Mouse (Mus musculus): ENCODE measurements at regions not wholly inside any gene's neighbourhood (a gene's known extent, or its start where the extent isn't known, plus 50 kb on each side); places are given as distances from the start of the nearest gene placed in this dataset.

GRCm38 (mm10) chr3:143674446-143674845, 530.6 kb downstream of the Lmo4 start:
- no peak for DNase-seq

GRCm38 (mm10) chr3:143662041-143662685, 542.9 kb downstream of the Lmo4 start:
- no peak for DNase-seq

GRCm38 (mm10) chr3:143659421-143659978, 545.5 kb downstream of the Lmo4 start:
- DNase-seq: no peak

GRCm38 (mm10) chr3:143647237-143647636, 557.8 kb downstream of the Lmo4 start:
- no peak for DNase-seq

DNA sequence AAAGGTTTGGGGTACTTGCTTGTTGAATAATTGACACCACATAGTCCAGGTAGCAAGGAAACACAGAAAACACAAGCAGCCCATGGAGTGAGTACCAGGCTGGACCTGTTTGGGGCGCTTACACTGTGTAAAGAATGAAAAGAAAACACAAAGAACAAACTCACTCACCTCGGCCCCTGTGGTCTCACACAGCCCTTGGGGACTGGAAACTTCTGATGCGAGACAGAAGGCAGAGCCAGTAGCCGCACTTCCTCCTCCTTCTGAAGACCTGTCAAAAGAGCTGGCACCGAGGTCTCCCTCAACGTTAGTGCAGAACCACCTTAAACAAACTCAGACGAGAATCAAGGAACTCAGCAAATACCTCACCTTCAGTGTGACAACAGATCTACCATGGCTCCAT, 558.2 kb downstream of the Lmo4 start:
- DNase-seq: no peak

- DNase-seq: no peak
These were observed 572.0 kb downstream of the Lmo4 start for GRCm38 (mm10) chr3:143633036-143633435.

- DNase-seq: no peak
These were observed 573.8 kb downstream of the Lmo4 start for GRCm38 (mm10) chr3:143631183-143631582.

- DNase-seq: no peak
These were observed 580.1 kb downstream of the Lmo4 start for GRCm38 (mm10) chr3:143624906-143625305.

DNA sequence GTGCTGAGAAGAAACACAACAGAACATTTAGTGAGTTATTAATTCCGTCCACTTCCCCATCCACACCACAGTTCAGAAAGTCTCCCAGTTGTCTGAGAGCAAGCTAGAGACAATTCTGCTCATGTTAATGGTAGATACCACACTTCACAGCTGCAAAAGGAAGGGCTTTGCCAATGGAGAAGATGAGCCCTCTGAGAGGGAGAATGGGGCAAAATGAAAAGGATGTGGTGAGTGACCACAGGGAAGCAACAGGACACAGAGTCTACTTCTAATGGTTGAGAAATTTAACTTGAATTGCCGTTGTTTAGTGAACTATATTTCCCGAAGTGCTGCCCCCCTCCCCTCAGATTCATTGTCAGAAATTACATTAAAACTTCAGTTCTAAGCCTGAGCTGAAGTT, 582.7 kb downstream of the Lmo4 start:
- no peak for DNase-seq

DNA sequence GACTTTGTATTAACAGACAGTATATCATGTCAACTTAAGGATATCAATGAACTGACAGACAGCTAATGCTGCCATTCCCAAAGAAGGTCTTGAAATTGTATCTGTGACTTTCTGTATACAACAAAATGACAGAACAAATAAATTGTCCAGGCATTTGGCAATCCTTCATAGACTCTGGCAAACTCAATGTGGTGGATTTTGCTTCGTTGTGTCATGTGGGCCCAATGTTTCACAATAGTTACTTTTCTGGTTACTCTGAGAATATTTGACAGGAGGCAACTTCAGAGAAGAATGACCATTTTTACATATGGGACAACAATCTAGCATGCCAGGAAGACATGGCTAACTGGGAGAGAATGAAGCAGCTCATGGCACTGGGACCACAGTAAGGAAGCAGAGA, 585.9 kb downstream of the Lmo4 start:
- no peak for DNase-seq

GRCm38 (mm10) chr3:143614895-143615294, 590.1 kb downstream of the Lmo4 start:
- no peak for DNase-seq

DNA sequence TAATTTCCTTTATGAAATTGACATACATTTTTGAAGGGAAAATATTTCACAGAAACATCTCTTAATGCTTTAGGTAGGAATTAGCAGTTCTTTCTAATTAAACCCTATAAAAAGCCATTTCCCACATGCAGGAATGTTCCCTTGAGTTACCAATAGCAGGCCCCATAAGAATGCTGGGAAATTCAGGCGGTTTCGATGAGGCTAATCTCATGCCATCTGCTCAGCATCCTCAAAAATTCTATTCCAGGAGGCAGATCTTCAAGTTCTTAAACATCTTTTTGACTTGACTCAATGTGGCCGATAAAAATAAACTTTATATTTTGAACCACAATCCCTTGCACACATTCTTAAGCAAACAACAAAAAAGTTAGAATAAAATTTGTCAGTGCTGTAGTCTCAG, 591.0 kb downstream of the Lmo4 start:
- peak; percentile 49 for DNase-seq

GRCm38 (mm10) chr3:143609673-143610072, 595.3 kb downstream of the Lmo4 start:
- DNase-seq: no peak

DNA sequence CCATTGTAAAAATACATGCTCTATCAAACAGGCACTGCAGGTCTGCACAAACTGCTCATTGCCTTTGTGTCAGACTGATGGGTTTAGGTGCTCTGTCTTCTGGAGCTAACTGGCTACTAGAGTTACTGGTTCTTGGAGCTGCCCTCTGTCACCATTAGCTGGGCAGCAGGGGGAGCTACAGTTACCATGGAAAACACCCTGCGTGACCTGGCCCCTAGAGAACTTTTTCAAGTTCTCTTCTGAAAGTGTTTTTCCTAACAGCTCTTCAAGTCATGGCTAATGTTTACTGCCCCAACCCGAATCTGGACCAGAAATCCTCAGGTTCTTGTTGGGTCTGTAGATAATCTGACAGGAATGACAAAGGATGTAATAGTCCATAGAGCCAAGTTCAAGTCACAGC, 605.9 kb downstream of the Lmo4 start:
- DNase-seq: no peak

GRCm38 (mm10) chr3:143596949-143597593, 607.9 kb downstream of the Lmo4 start:
- peak; percentile 57 for DNase-seq

- DNase-seq: no peak
These were observed 608.9 kb downstream of the Lmo4 start for GRCm38 (mm10) chr3:143596011-143596683.

GRCm38 (mm10) chr3:143595081-143595480, 609.9 kb downstream of the Lmo4 start:
- no peak for DNase-seq

DNA sequence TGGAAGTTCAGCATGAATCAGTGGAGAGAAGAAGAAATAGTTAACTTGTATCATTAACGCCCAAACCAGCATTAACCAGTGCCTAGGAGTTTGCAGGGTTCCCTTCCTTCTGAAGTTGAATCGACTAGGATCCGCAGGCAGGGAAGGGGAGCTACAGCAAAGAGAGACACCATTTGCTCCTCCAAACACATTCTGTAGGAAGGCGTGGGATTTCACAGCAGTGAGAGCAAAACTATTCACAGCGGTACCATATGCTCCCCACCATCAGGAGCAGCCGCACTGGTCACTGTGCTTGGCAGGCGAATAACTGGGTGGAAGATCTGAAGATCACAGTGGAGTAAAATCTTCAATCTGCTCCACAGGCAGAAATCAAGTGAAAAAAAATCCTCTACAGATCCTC, 610.3 kb downstream of the Lmo4 start:
- peak; percentile 91 for DNase-seq

GRCm38 (mm10) chr3:143586653-143587052, 618.4 kb downstream of the Lmo4 start:
- no peak for DNase-seq

DNA sequence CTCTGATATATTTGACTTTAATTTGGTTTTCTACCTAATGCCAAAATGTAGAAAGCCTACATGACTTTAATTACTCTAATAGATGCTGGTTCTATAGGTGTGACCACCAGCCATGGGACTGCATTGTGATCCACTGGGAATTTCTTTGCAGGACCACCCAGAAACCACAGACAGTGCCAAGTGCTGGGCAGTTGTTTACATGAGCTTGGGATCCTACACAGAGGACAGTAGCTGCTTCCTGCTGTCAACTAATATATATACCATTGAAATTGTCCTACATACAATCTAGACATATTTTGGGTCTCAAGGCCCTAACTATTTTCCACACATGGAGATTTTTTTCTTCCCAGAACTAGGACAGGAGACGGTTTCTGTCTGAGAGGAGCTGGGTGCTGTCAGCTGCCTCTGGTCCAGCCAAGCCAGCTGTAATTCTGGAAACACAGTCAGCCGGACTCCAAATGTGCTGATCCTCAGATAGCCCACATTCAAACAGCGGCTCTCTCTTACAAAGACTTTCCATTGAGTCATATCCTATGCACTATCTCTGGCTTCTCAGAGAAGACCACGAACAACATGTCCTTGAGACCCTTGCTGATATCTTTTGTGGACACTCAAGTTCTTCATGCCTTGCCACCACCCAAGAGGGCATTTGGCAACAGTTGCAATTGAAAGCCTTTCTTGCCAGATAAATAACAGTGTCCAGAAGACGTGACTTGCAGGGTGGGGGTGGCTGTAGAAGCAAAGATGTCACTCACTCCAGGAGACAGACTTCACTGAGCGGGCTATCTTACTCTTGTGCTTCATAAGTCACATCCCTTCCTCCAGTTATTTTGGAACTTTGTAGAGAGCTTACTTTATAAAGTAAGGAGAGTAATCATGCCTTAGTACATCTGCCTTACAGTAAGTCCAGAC, 620.1 kb downstream of the Lmo4 start:
- peak; percentile 62 for DNase-seq

DNA sequence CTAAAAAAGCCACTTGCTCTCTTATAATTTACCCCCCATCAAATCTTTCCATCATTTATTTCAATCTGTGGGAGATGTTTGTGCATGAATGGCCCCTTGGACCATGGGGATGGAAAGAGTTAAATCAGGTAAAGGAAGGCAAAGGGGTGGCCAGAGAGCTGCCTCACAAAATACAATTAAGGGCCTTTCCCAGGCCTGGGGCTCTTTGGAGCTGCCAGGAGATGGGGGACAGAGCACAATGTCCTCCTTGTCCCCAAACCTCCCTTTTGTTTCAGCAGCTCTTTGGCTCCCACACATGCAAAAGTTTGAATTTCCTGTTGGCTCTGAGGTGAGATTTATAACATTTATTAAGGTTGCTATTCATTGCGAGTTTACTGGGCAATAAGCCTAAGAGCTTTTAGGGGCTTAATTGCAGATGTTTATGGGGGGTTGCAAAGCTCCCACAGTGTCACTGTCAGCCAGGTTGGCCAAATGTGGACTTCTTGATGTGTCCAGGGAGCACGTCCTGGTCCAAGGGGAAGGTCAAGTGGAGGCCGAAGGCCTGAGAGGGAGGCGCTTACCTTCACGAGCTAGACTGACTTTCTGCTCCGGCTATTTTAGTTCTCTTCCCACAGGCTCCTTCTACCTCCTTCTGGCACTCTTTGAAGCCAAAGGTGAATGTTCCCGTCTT, 628.5 kb downstream of the Lmo4 start:
- DNase-seq: no peak

DNA sequence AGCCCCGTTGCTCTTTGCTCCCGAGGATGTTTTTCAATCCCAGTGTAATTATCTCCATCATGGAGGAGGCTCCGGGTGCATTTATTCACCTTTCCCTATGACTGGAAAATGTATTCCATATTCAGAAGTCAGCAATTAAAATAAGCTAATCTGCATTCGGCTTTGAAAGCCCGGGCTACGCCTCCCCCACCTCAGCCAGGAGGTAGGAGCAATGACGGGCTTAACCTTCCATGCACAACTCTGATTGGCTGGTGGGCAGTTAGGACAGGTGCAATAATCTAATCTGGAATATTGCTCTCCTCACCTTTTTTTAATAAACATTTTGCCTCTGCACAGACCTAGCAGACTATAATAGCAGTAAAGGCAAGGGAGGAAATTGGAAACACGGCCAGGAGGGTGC, 629.3 kb downstream of the Lmo4 start:
- no peak for DNase-seq
